Mouse (Mus musculus) kidney, embryonic 14.5 days (tissue): Measurements from ENCODE around the gene Nfkbib. TPM values are rescaled to one million over a fixed set of nuclear protein-coding genes. Genes with fewer than 3 reads are reported as not detected.
A peak's percentile ranks its signal among the peaks of the same experiment; 100 is the strongest.

ENCODE experiments used
- ATAC-seq: fragments of 200-750 bp; cut with Nextera tagmentation; 2 replicates; pipeline ENCODE4 v1.8.0; 2017; ENCODE audit warnings: moderate number of reproducible peaks, mild to moderate bottlenecking, moderate TSS enrichment, moderate library complexity; ENCODE audit not compliant: low FRiP score, low TSS enrichment
- H3K27ac ChIP-seq: fragments of 300-500 bp; sonication (generic); 2 replicates; pipeline ENCODE4 v1.5.1; 2014; ENCODE audit warnings: low read depth, mild to moderate bottlenecking, low read length, moderate library complexity, mixed read lengths
- H3K27me3 ChIP-seq: fragments of 300-500 bp; sonication (generic); 2 replicates; pipeline ENCODE4 v1.6.1; 2014; ENCODE audit warnings: mild to moderate bottlenecking, low read length; ENCODE audit not compliant: control insufficient read depth, insufficient read depth
- H3K36me3 ChIP-seq: fragments of 300-500 bp; sonication (generic); 2 replicates; pipeline ENCODE4 v1.6.1; 2014; ENCODE audit warnings: low read length, mixed read lengths; ENCODE audit not compliant: control insufficient read depth, insufficient read depth
- H3K4me1 ChIP-seq: fragments of 300-500 bp; sonication (generic); 2 replicates; pipeline ENCODE4 v1.6.1; 2014; ENCODE audit warnings: low read length, mixed read lengths; ENCODE audit not compliant: control insufficient read depth, insufficient read depth
- H3K4me2 ChIP-seq: fragments of 300-500 bp; sonication (generic); replicated peaks from 2 replicates; pipeline ENCODE4 v1.6.1; 2014; ENCODE audit warnings: low read depth, mild to moderate bottlenecking, low read length
- H3K4me3 ChIP-seq: fragments of 300-500 bp; sonication (generic); 2 replicates; pipeline ENCODE4 v1.5.1; 2014; ENCODE audit warnings: mild to moderate bottlenecking, low read length
- H3K9ac ChIP-seq: fragments of 300-500 bp; sonication (generic); 2 replicates; pipeline ENCODE4 v1.6.1; 2014; ENCODE audit warnings: low read depth, mild to moderate bottlenecking, low read length, moderate library complexity
- H3K9me3 ChIP-seq: fragments of 300-500 bp; sonication (generic); 2 replicates; pipeline ENCODE4 v1.6.1; 2016; ENCODE audit warnings: low read length; ENCODE audit not compliant: control insufficient read depth
- WGBS: fragments of 180-500 bp; shearing (Covaris S2); extraction: QIAGEN DNeasy Blood & Tissue Kit; methylation state at CpG from one replicate; pipeline ENCODE4 v1.1.7; 2014; 5-methylcytosine and 5-hydroxymethylcytosine counted together
- polyA plus RNA-seq: library from polyadenylated mRNA; unstranded; fragments of >200 nt; fragmentation: Nextera tagmentation; extraction: Ambion mirVana; gene quantifications from 2 replicates; pipeline ENCODE4 v1.2.1, GENCODE M21; 2014

The Nfkbib gene
- polyA plus RNA-seq, 1 experiment from 2014 or later = 43.9 TPM

- Histone ChIP-seq H3K4me2 (no peak overlapping the region), H3K9me3 (peaks cover 5% of the 10 kb centered on the region; the same call in 1 of the 2 replicates), H3K27ac (no peak overlapping the region), H3K36me3 (peaks cover 36% of the 10 kb centered on the region), H3K4me1 (peaks cover 5% of the 10 kb centered on the region), H3K9ac (no peak overlapping the region), H3K4me3 (no peak overlapping the region), H3K27me3 (no peaks in the 10 kb centered on the region)
- no peak for ATAC-seq
- 82% methylated on average over 6 of the region's 6 CpGs for WGBS
Observed at GRCm38 (mm10) chr7:28735701-28736100, 31.6 kb downstream of the Nfkbib start.

GRCm38 (mm10) chr7:28733211-28733610 lies 34.1 kb downstream of the Nfkbib start:
- H3K27me3 ChIP-seq = no peaks in the 10 kb centered on the region
- H3K36me3 ChIP-seq = peaks cover 16% of the 10 kb centered on the region
- no peak overlapping the region for H3K27ac ChIP-seq
- H3K4me2 ChIP-seq = peak overlapping the region; percentile 77
- H3K9me3 ChIP-seq = peaks cover 5% of the 10 kb centered on the region; the same call in 1 of the 2 replicates
- WGBS = 11% methylated on average over 11 of the region's 11 CpGs
- peak overlapping the region; percentile 41 for H3K4me3 ChIP-seq
- H3K9ac ChIP-seq = no peak overlapping the region
- H3K4me1 ChIP-seq = peaks cover 4% of the 10 kb centered on the region; the same call in 1 of the 2 replicates
- peak; percentile 16; the same call in 1 of the 2 replicates for ATAC-seq

- ATAC-seq = peak; percentile 89
- Histone ChIP-seq H3K4me1 (peaks cover 4% of the 10 kb centered on the region; the same call in 1 of the 2 replicates), H3K9me3 (peaks cover 5% of the 10 kb centered on the region; the same call in 1 of the 2 replicates), H3K27ac (no peak overlapping the region), H3K27me3 (no peaks in the 10 kb centered on the region), H3K4me3 (peak overlapping the region; percentile 41), H3K9ac (peak overlapping the region; percentile 25; the same call in 1 of the 2 replicates), H3K4me2 (peak overlapping the region; percentile 77), H3K36me3 (peaks cover 13% of the 10 kb centered on the region)
- WGBS = 2% methylated on average over 58 of the region's 58 CpGs
Observed at GRCm38 (mm10) chr7:28732341-28733142, 34.8 kb downstream of the Nfkbib start.

- Histone ChIP-seq H3K27me3 (no peaks in the 10 kb centered on the region), H3K4me1 (peaks cover under 1% of the 10 kb centered on the region; the same call in 1 of the 2 replicates), H3K9ac (no peak overlapping the region), H3K4me2 (no peak overlapping the region), H3K9me3 (peaks cover 7% of the 10 kb centered on the region; the same call in 1 of the 2 replicates), H3K4me3 (no peak overlapping the region), H3K27ac (no peak overlapping the region), H3K36me3 (no peaks in the 10 kb centered on the region)
- WGBS = 44% methylated on average over 10 of the region's 10 CpGs
- ATAC-seq = no peak
Observed at GRCm38 (mm10) chr7:28727649-28728340, 39.5 kb downstream of the Nfkbib start.

GRCm38 (mm10) chr7:28726600-28726999 lies 40.7 kb downstream of the Nfkbib start:
- no peak overlapping the region for H3K27ac ChIP-seq
- H3K4me3 ChIP-seq = no peak overlapping the region; the same call in 1 of the 2 replicates
- H3K4me1 ChIP-seq = no peaks in the 10 kb centered on the region
- H3K27me3 ChIP-seq = no peaks in the 10 kb centered on the region
- peaks cover 7% of the 10 kb centered on the region; the same call in 1 of the 2 replicates for H3K9me3 ChIP-seq
- H3K36me3 ChIP-seq = no peaks in the 10 kb centered on the region
- H3K4me2 ChIP-seq = peak overlapping the region; percentile 24; the same call in 1 of the 2 replicates
- H3K9ac ChIP-seq = no peak overlapping the region
- no peak for ATAC-seq
- WGBS = 8% methylated on average over 14 of the region's 14 CpGs

- no peaks in the 10 kb centered on the region for H3K4me1 ChIP-seq
Observed at GRCm38 (mm10) chr7:28724613-28725012, 42.7 kb downstream of the Nfkbib start.

GRCm38 (mm10) chr7:28722079-28722478 lies 45.2 kb downstream of the Nfkbib start:
- Histone ChIP-seq H3K27ac (no peak overlapping the region), H3K9me3 (0 out of 2 replicates have a peak, but pooled peaks cover 2% of the 10 kb centered on the region), H3K4me3 (no peak overlapping the region), H3K4me1 (no peaks in the 10 kb centered on the region), H3K27me3 (no peaks in the 10 kb centered on the region), H3K4me2 (no peak overlapping the region), H3K36me3 (no peaks in the 10 kb centered on the region), H3K9ac (no peak overlapping the region)
- 93% methylated on average over 7 of the region's 7 CpGs for WGBS
- no peak for ATAC-seq

More at GRCm38 (mm10) chr7:28724613-28725012, 42.7 kb downstream of the Nfkbib start:
- no peak overlapping the region for H3K9ac ChIP-seq
- H3K9me3 ChIP-seq = 0 out of 2 replicates have a peak, but pooled peaks cover 2% of the 10 kb centered on the region
- no peaks in the 10 kb centered on the region for H3K36me3 ChIP-seq
- no peak for ATAC-seq
- H3K27me3 ChIP-seq = no peaks in the 10 kb centered on the region
- H3K4me2 ChIP-seq = no peak overlapping the region
- no peak overlapping the region for H3K4me3 ChIP-seq
- H3K27ac ChIP-seq = no peak overlapping the region
- WGBS = 91% methylated on average over 2 of the region's 2 CpGs

GRCm38 (mm10) chr7:28720753-28721537 lies 46.4 kb downstream of the Nfkbib start:
- no peak for ATAC-seq
- Histone ChIP-seq H3K36me3 (no peaks in the 10 kb centered on the region), H3K9me3 (0 out of 2 replicates have a peak, but pooled peaks cover 2% of the 10 kb centered on the region), H3K4me1 (0 out of 2 replicates have a peak, but pooled peaks cover 3% of the 10 kb centered on the region), H3K27ac (no peak overlapping the region), H3K4me3 (no peak overlapping the region), H3K9ac (no peak overlapping the region), H3K4me2 (no peak overlapping the region), H3K27me3 (no peaks in the 10 kb centered on the region)
- WGBS = 79% methylated on average over 3 of the region's 3 CpGs
